8 mouse cellular contexts compared by ENCODE assay signal in the genomic region with DNA sequence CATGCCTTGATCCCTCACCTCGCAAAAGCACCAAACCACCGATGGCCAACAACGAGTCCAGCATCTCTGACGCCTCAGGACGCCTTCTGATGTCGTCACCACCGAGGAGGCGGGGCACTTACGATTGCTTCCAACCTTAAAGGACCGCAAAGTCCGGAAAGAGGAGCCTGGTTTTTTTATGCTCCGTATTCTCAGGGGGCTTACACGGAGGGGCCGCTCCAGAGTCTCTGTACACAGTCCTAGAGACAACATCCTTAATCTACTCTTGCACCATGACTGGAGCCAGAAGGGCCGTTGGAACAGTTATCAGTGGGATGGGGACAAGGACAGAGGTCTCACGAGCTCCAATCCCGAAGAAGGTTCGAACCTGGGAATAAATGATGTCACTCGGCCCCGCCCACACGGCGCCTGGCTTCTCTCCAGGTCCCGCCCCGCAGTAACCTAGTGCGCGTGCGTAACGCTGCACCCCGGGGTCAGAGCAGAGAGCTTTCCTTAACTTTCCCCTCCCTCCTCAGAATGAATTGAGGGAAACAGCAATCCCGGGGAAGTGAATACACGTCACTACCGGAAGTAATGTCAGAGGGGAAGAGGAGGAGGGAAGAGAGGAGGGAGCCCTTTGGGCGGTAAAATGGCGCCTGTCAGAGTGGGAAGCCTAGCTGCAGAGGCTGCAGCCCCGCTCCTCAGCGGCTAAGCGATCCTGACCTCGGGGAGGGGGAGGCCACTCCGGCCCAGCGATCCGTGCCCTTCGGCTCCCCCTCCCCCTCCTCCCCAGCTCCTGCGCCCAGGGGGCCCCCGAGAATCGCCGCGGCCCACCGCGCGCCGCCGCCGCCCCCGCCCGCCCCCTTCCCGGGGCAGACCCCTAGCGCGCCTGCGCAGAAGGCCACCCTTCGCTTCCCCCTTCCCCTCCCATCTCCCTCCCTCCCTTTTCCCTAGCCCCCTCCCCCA. TPM values are rescaled to one million over a fixed set of nuclear protein-coding genes. Genes with fewer than 3 reads are reported as not detected.
DNase-seq lines count a peak whose midpoint lies in the region; ATAC-seq lines count a peak whose summit lies in the region.

No protein-coding gene starts in this region.

- WGBS in lung, embryonic 16.5 days: 0% methylated on average over 34 of the region's 60 CpGs

- H3K27ac ChIP-seq in lung, embryonic 16.5 days (ENCODE audit: low read length): peak overlapping the region; percentile 99

- H3K4me2 ChIP-seq in lung, embryonic 16.5 days (ENCODE audit: low read depth, low read length): peak overlapping the region; percentile 92

- peaks cover 26% of the 10 kb centered on the region for H3K4me1 ChIP-seq in lung, embryonic 16.5 days (replicated peaks; ENCODE audit: control insufficient read depth, insufficient read depth, low read length)

- peak overlapping the region; percentile 98 for H3K4me3 ChIP-seq in lung, embryonic 16.5 days (ENCODE audit: low read length)

- H3K9me3 ChIP-seq in lung, embryonic 16.5 days (ENCODE audit: control insufficient read depth, low read length): no peaks in the 10 kb centered on the region

- ATAC-seq in hematopoietic stem cell, adult 5-6 weeks (replicated peaks in 1 of 2; ENCODE audit: insufficient read depth in 1 of 2, low FRiP score in 2 of 2, low TSS enrichment in 1 of 2, low read depth in 1 of 2, poor library complexity in 2 of 2, severe bottlenecking in 2 of 2): peak; percentile 91 to 96
- ATAC-seq in lung, embryonic 16.5 days (ENCODE audit: low read depth): peak; percentile 96

- H3K9ac ChIP-seq in lung, embryonic 16.5 days (ENCODE audit: low read length): peak overlapping the region; percentile 100

- H3K27me3 ChIP-seq in lung, embryonic 16.5 days (ENCODE audit: control insufficient read depth, insufficient read depth, low read depth, low read length): no peaks in the 10 kb centered on the region

- DNase-seq in MEL-GATA-1-ER (ENCODE audit: extremely low read depth, low read depth): peak; percentile 98
- DNase-seq in cerebellum, adult 8-10 months: peak; percentile 100
- DNase-seq in forelimb bud, embryonic 11.5 days (ENCODE audit: low read depth, low spot score): peak; percentile 100
- peak; percentile 99 for DNase-seq in layer of hippocampus, adult 9-10 months (ENCODE audit: low spot score)
- peak; percentile 97 for DNase-seq in ovary, postnatal 10 days (ENCODE audit: low spot score)
- DNase-seq in thymus, postnatal 10 days (ENCODE audit: low spot score in 2 of 2): peak; percentile 85 to 87

- H3K36me3 ChIP-seq in lung, embryonic 16.5 days (ENCODE audit: control insufficient read depth, insufficient read depth, low read length): peaks cover 13% of the 10 kb centered on the region

RNA-seq across cellular contexts. Expression of a gene that starts 0.5 kb away (rescaled TPM):
- total RNA-seq in hematopoietic stem cell, adult 5-6 weeks (2017): 17.3 and 21.4 TPM in 2 replicates
- polyA plus RNA-seq in lung, embryonic 16.5 days (2015; fragmentation: Nextera tagmentation; extraction: Ambion mirVana): 20.6 and 23.0 TPM in 2 replicates

RNA-seq across cellular contexts. Expression of a gene that starts 1.8 kb away (rescaled TPM):
- total RNA-seq in hematopoietic stem cell, adult 5-6 weeks (2017): 48.6 and 59.9 TPM in 2 replicates
- polyA plus RNA-seq in lung, embryonic 16.5 days (2015; fragmentation: Nextera tagmentation; extraction: Ambion mirVana): 98.4 and 99.2 TPM in 2 replicates

RNA-seq across cellular contexts. Expression of a gene that starts 10.5 kb away (rescaled TPM):
- total RNA-seq in hematopoietic stem cell, adult 5-6 weeks (2017): 211 and 252 TPM in 2 replicates
- polyA plus RNA-seq in lung, embryonic 16.5 days (2015; fragmentation: Nextera tagmentation; extraction: Ambion mirVana): 515 and 536 TPM in 2 replicates

RNA-seq across cellular contexts. Expression of a gene that starts 15.1 kb away (rescaled TPM):
- total RNA-seq in hematopoietic stem cell, adult 5-6 weeks (2017): 44.2 and 45.3 TPM in 2 replicates
- polyA plus RNA-seq in lung, embryonic 16.5 days (2015; fragmentation: Nextera tagmentation; extraction: Ambion mirVana): 58.1 and 59.5 TPM in 2 replicates

RNA-seq across cellular contexts. Expression of a gene that starts 15.9 kb away (rescaled TPM):
- 0.31 and 6.3 TPM in 2 replicates for total RNA-seq in hematopoietic stem cell, adult 5-6 weeks (2017)
- 172 and 202 TPM in 2 replicates for polyA plus RNA-seq in lung, embryonic 16.5 days (2015; fragmentation: Nextera tagmentation; extraction: Ambion mirVana)

Comparison
In these comparisons a context has a peak if more than half of its experiments do, and no peak if none do; other contexts are left out.
1. Peak in every context shown above with its lines: DNase-seq, ATAC-seq, H3K4me3 ChIP-seq and H3K27ac ChIP-seq.